Mouse (Mus musculus) erythroblast, embryonic 14.5 days (primary cell): ENCODE data around the gene Phc2. TPM values are rescaled to one million over a fixed set of nuclear protein-coding genes. Genes with fewer than 3 reads are reported as not detected.

Source experiments
- H3K27me3 ChIP-seq: 2 replicates; pipeline ENCODE4 v1.6.1; 2012; ENCODE audit warnings: inconsistent platforms; ENCODE audit not compliant: control insufficient read depth
- H3K36me3 ChIP-seq: 2 replicates; pipeline ENCODE4 v1.6.1; 2012; ENCODE audit warnings: mild to moderate bottlenecking, inconsistent platforms; ENCODE audit not compliant: control insufficient read depth
- H3K4me1 ChIP-seq: 2 replicates; pipeline ENCODE4 v1.6.1; 2012; ENCODE audit warnings: inconsistent platforms; ENCODE audit not compliant: control insufficient read depth
- H3K4me3 ChIP-seq: replicated peaks from 2 replicates; pipeline ENCODE3; 2012; ENCODE audit warnings: moderate library complexity, mild to moderate bottlenecking, inconsistent platforms
- H3K9me3 ChIP-seq: 2 replicates; pipeline ENCODE4 v1.6.1; 2012; ENCODE audit warnings: low read length, inconsistent platforms, mixed read lengths; ENCODE audit not compliant: control insufficient read depth
- GATA1 ChIP-seq: IDR thresholded peaks from 2 replicates; pipeline ENCODE4 v1.6.1; 2012; ENCODE audit warnings: low read length, inconsistent platforms, mixed read lengths
- TAL1 ChIP-seq: IDR thresholded peaks from 3 replicates; pipeline ENCODE4 v1.6.1; 2012; ENCODE audit warnings: low read length, inconsistent platforms, mixed read lengths
- polyA plus RNA-seq: library from polyadenylated mRNA; stranded (reverse); fragments of >175 nt; gene quantifications from 2 replicates; pipeline ENCODE4 v1.2.3, GENCODE M21; 2012

Gene Phc2
- polyA plus RNA-seq, 1 experiment: 9.0 TPM

DNA sequence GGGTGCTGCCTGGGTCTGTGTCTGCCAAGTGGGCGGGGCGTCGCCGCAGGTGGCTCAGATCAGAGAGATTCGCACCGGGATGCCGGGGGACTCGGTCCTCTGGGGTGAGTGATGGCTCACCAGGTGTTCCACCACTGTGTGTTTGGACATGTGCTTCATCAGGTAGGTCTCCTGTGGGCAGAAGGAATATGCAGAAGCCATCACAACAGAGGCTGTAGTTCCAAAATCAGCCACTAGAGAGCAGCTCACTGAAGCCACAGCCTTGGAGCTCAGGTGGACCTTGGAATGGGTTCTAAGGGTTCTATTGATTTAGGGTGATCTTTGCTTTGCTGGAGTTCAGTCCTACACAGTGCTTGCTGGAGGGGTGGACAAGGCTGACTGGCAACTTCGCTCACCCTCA lies 120.0 kb downstream of the Phc2 start:
- TF ChIP-seq TAL1 (no peak), GATA1 (no peak)
- H3K36me3 ChIP-seq: peaks cover 70% of the 10 kb centered on the region
- H3K27me3 ChIP-seq: no peaks in the 10 kb centered on the region
- H3K9me3 ChIP-seq: no peaks in the 10 kb centered on the region
- H3K4me3 ChIP-seq: no peak overlapping the region
- H3K4me1 ChIP-seq: peaks cover 2% of the 10 kb centered on the region

- no peaks in the 10 kb centered on the region for H3K9me3 ChIP-seq
- H3K36me3 ChIP-seq: peaks cover 92% of the 10 kb centered on the region
- peaks cover 2% of the 10 kb centered on the region for H3K4me1 ChIP-seq
- H3K27me3 ChIP-seq: no peaks in the 10 kb centered on the region
- TF ChIP-seq GATA1: no peak
- no peak for TF ChIP-seq TAL1
- H3K4me3 ChIP-seq: no peak overlapping the region
Measured at GRCm38 (mm10) chr4:128776568-128777289, 122.2 kb downstream of the Phc2 start.

DNA sequence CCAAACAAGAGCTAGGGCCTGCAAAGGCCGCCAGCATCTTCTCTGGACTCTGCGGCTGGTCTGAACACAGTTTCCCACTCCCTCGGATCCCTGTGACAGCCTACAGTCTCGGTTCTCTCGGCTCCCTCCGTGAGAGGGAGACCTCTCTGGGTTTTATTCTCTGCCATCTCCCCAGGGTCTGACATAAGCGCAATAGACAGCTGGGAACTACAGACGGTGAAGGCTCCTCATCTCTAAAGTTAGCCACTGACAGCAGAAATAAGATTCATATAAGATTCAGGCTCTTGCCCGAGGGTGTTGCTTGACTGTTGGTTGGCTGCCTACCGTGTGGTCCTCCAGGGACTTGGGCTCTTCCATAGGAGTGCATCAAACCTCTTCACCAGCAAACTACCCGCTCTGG lies 123.1 kb downstream of the Phc2 start:
- H3K36me3 ChIP-seq: peaks cover 94% of the 10 kb centered on the region
- no peak for TF ChIP-seq TAL1
- TF ChIP-seq GATA1: no peak
- H3K4me1 ChIP-seq: peaks cover 9% of the 10 kb centered on the region
- no peaks in the 10 kb centered on the region for H3K9me3 ChIP-seq
- H3K4me3 ChIP-seq: no peak overlapping the region
- H3K27me3 ChIP-seq: no peaks in the 10 kb centered on the region

GRCm38 (mm10) chr4:128782037-128782436 lies 127.5 kb downstream of the Phc2 start:
- Histone ChIP-seq H3K4me1 (peaks cover 15% of the 10 kb centered on the region), H3K27me3 (no peaks in the 10 kb centered on the region), H3K4me3 (no peak overlapping the region), H3K36me3 (peaks cover 94% of the 10 kb centered on the region), H3K9me3 (no peaks in the 10 kb centered on the region)
- TF ChIP-seq TAL1: no peak
- no peak for TF ChIP-seq GATA1

GRCm38 (mm10) chr4:128782645-128783044 lies 128.1 kb downstream of the Phc2 start:
- Histone ChIP-seq H3K36me3 (peaks cover 95% of the 10 kb centered on the region), H3K4me1 (peaks cover 15% of the 10 kb centered on the region), H3K9me3 (no peaks in the 10 kb centered on the region), H3K27me3 (no peaks in the 10 kb centered on the region), H3K4me3 (no peak overlapping the region)
- TF ChIP-seq TAL1 (no peak), GATA1 (no peak)

- no peaks in the 10 kb centered on the region for H3K9me3 ChIP-seq
- peaks cover 88% of the 10 kb centered on the region for H3K36me3 ChIP-seq
- no peaks in the 10 kb centered on the region for H3K27me3 ChIP-seq
- TF ChIP-seq TAL1 (no peak), GATA1 (no peak)
- H3K4me3 ChIP-seq: no peak overlapping the region
- H3K4me1 ChIP-seq: peaks cover 17% of the 10 kb centered on the region
Measured at GRCm38 (mm10) chr4:128784950-128785631, 130.6 kb downstream of the Phc2 start.

- no peak for TF ChIP-seq TAL1
- TF ChIP-seq GATA1: no peak
- Histone ChIP-seq H3K9me3 (no peaks in the 10 kb centered on the region), H3K36me3 (peaks cover 80% of the 10 kb centered on the region)
Measured at GRCm38 (mm10) chr4:128785921-128786654, 131.6 kb downstream of the Phc2 start.

GRCm38 (mm10) chr4:128787023-128787939 lies 132.8 kb downstream of the Phc2 start:
- TF ChIP-seq TAL1 (no peak), GATA1 (no peak)
- Histone ChIP-seq H3K9me3 (no peaks in the 10 kb centered on the region), H3K27me3 (no peaks in the 10 kb centered on the region), H3K36me3 (peaks cover 77% of the 10 kb centered on the region), H3K4me1 (peaks cover 13% of the 10 kb centered on the region), H3K4me3 (no peak overlapping the region)

More at GRCm38 (mm10) chr4:128785921-128786654, 131.6 kb downstream of the Phc2 start:
- H3K4me1 ChIP-seq: peaks cover 17% of the 10 kb centered on the region
- H3K4me3 ChIP-seq: no peak overlapping the region
- H3K27me3 ChIP-seq: no peaks in the 10 kb centered on the region
